Mouse (Mus musculus) midbrain, embryonic 16.5 days (tissue): ENCODE results near the gene Esm1. TPM values are rescaled to one million over a fixed set of nuclear protein-coding genes. Genes with fewer than 3 reads are reported as not detected.

ENCODE experiments used
- ATAC-seq: fragments of 200-750 bp; cut with Nextera tagmentation; 2 replicates; pipeline ENCODE4 v1.8.0; 2017; ENCODE audit warnings: moderate TSS enrichment
- H3K27ac ChIP-seq: fragments of 300-500 bp; sonication (generic); 2 replicates; pipeline ENCODE4 v1.5.1; 2014; ENCODE audit warnings: mild to moderate bottlenecking, low read length, mixed read lengths
- H3K27me3 ChIP-seq: fragments of 300-500 bp; sonication (generic); 2 replicates; pipeline ENCODE4 v1.6.1; 2014; ENCODE audit warnings: low read depth, low read length, mixed read lengths; ENCODE audit not compliant: control insufficient read depth, insufficient read depth
- H3K36me3 ChIP-seq: fragments of 300-500 bp; sonication (generic); 2 replicates; pipeline ENCODE4 v1.6.1; 2014; ENCODE audit warnings: mild to moderate bottlenecking, low read length, moderate library complexity, mixed read lengths; ENCODE audit not compliant: control insufficient read depth, insufficient read depth
- H3K4me1 ChIP-seq: fragments of 300-500 bp; sonication (generic); 2 replicates; pipeline ENCODE4 v1.6.1; 2014; ENCODE audit warnings: mild to moderate bottlenecking, low read length, mixed read lengths; ENCODE audit not compliant: control insufficient read depth, insufficient read depth
- H3K4me2 ChIP-seq: fragments of 300-500 bp; sonication (generic); 2 replicates; pipeline ENCODE4 v1.6.1; 2014; ENCODE audit warnings: mild to moderate bottlenecking, low read length, mixed read lengths
- H3K4me3 ChIP-seq: fragments of 300-500 bp; sonication (generic); 2 replicates; pipeline ENCODE4 v1.5.1; 2014; ENCODE audit warnings: low read depth, mild to moderate bottlenecking, low read length, moderate library complexity, mixed read lengths
- H3K9ac ChIP-seq: fragments of 300-500 bp; sonication (generic); 2 replicates; pipeline ENCODE4 v1.6.1; 2014; ENCODE audit warnings: low read depth, low read length, mixed read lengths
- H3K9me3 ChIP-seq: fragments of 300-500 bp; sonication (generic); replicated peaks from 2 replicates; pipeline ENCODE4 v1.6.1; 2014; ENCODE audit warnings: mild to moderate bottlenecking, low read length, mixed read lengths; ENCODE audit not compliant: control insufficient read depth, poor library complexity, severe bottlenecking
- WGBS: fragments of 180-500 bp; shearing (Covaris S2); extraction: QIAGEN DNeasy Blood & Tissue Kit; methylation state at CpG from one replicate; pipeline ENCODE4 v1.1.7; 2014; 5-methylcytosine and 5-hydroxymethylcytosine counted together
- polyA plus RNA-seq: library from polyadenylated mRNA; unstranded; fragments of >200 nt; fragmentation: Nextera tagmentation; extraction: Ambion mirVana; gene quantifications from 2 replicates; pipeline ENCODE4 v1.2.1, GENCODE M21; 2015

The Esm1 gene
- polyA plus RNA-seq, 1 experiment from 2014 or later, result 2.1 TPM

DNA sequence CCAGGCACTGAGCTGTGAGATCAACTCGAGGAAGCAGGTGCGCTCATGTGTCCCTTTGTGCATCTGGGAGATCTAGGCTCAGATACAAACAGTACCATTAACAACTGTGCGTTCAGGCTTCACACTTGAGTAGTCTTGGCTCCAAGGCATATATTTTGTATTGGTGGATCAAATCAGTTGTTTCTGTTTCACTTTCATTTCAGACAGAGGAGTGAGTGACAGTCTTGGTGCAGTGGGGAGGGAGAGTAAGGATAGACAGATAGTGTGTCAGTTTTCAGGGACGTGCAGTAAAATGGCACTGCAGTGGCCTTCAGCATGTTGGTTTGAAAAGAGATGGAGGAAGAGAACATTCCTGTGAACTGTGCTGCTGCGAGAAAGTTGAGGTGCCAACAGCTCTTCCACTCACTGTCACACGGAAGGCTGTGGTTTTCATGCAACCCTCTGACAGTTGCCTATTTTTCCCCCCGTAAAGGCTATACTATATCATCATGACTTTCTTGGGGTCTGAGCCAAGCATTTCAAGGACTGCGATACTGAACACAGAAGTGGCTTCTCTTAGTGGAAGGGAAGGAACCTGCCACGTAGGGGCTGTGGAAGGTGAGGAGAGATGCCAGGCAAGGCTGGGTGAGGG is 11.5 kb upstream of the Esm1 start:
- 71% methylated on average over 9 of the region's 9 CpGs for WGBS
- no peak for ATAC-seq
- H3K4me1 ChIP-seq, result no peaks in the 10 kb centered on the region

GRCm38 (mm10) chr13:113199331-113199730 is 10.1 kb upstream of the Esm1 start:
- WGBS, result 69% methylated on average over 3 of the region's 3 CpGs
- Histone ChIP-seq H3K9ac (no peak overlapping the region), H3K36me3 (no peaks in the 10 kb centered on the region), H3K4me2 (no peak overlapping the region), H3K4me3 (no peak overlapping the region), H3K27me3 (no peaks in the 10 kb centered on the region), H3K4me1 (no peaks in the 10 kb centered on the region), H3K27ac (no peak overlapping the region), H3K9me3 (no peaks in the 10 kb centered on the region)
- no peak for ATAC-seq

More for the DNA sequence above, 11.5 kb upstream of the Esm1 start:
- Histone ChIP-seq H3K36me3 (no peaks in the 10 kb centered on the region), H3K27me3 (no peaks in the 10 kb centered on the region), H3K9ac (no peak overlapping the region), H3K4me2 (no peak overlapping the region), H3K27ac (no peak overlapping the region), H3K4me3 (no peak overlapping the region), H3K9me3 (no peaks in the 10 kb centered on the region)

- ATAC-seq, result no peak
- Histone ChIP-seq H3K9ac (no peak overlapping the region), H3K27me3 (no peaks in the 10 kb centered on the region), H3K4me1 (no peaks in the 10 kb centered on the region), H3K27ac (no peak overlapping the region), H3K4me3 (no peak overlapping the region), H3K9me3 (no peaks in the 10 kb centered on the region), H3K36me3 (no peaks in the 10 kb centered on the region), H3K4me2 (no peak overlapping the region)
- WGBS, result 68% methylated on average over 8 of the region's 8 CpGs
Measured at GRCm38 (mm10) chr13:113200726-113201125, 8.7 kb upstream of the Esm1 start.

DNA sequence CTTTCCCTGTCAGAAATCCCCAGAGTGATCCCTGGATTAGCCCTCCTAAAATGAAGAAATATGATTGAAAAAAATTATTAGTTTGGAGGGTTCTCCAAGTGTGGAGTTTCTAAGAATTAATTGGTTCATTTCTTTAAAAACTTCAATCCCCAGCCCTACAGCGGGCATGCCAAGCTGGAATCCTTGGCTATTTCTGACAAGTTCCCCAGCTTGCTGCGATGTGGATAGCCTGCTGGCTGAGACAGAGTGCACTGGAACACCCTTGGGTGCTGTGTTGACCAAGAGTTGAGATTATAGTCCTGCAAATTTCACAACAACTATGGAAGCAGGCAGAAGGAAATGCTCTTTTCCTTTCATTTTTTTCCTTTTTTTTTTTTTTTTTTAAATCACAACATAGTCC is 7.8 kb upstream of the Esm1 start:
- no peaks in the 10 kb centered on the region for H3K36me3 ChIP-seq
- H3K27me3 ChIP-seq, result no peaks in the 10 kb centered on the region
- no peak overlapping the region for H3K4me2 ChIP-seq
- no peaks in the 10 kb centered on the region for H3K4me1 ChIP-seq
- WGBS, result 94% methylated on average over 2 of the region's 2 CpGs
- no peak overlapping the region for H3K27ac ChIP-seq
- ATAC-seq, result no peak
- H3K9me3 ChIP-seq, result no peaks in the 10 kb centered on the region
- H3K9ac ChIP-seq, result no peak overlapping the region
- H3K4me3 ChIP-seq, result no peak overlapping the region

- H3K27me3 ChIP-seq, result no peaks in the 10 kb centered on the region
- 83% methylated on average over 4 of the region's 4 CpGs for WGBS
- H3K27ac ChIP-seq, result no peak overlapping the region
- H3K9ac ChIP-seq, result no peak overlapping the region
- ATAC-seq, result no peak
- no peaks in the 10 kb centered on the region for H3K9me3 ChIP-seq
- H3K4me1 ChIP-seq, result no peaks in the 10 kb centered on the region
- H3K4me3 ChIP-seq, result no peak overlapping the region
- H3K36me3 ChIP-seq, result no peaks in the 10 kb centered on the region
- no peak overlapping the region for H3K4me2 ChIP-seq
Measured at GRCm38 (mm10) chr13:113202184-113202583, 7.3 kb upstream of the Esm1 start.

DNA sequence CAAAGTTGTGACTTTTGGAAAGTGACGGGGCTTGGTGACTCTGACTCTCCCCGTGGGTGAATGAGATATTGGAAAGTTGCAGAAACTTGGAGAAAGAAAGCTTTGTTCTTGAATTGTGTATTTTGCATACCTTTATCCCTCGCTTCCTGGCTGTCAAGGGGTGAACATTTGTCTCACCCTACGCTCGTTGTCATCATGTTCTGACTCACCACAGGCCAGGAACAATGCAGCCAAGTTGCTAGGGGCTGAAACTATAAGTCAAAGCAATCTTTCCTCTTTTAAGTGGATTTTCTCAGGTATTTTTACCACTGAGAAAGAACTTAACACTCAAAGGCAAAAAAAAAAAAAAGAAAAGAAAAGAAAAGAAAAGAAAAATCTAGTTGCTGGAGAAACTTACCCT is 6.3 kb upstream of the Esm1 start:
- Histone ChIP-seq H3K36me3 (no peaks in the 10 kb centered on the region), H3K4me2 (no peak overlapping the region), H3K4me3 (no peak overlapping the region), H3K4me1 (no peaks in the 10 kb centered on the region), H3K9me3 (no peaks in the 10 kb centered on the region), H3K27ac (no peak overlapping the region), H3K9ac (no peak overlapping the region), H3K27me3 (no peaks in the 10 kb centered on the region)
- no peak for ATAC-seq
- 75% methylated on average over 5 of the region's 5 CpGs for WGBS

- 92% methylated on average over 5 of the region's 5 CpGs for WGBS
- no peaks in the 10 kb centered on the region for H3K9me3 ChIP-seq
- no peaks in the 10 kb centered on the region for H3K27me3 ChIP-seq
- H3K36me3 ChIP-seq, result no peaks in the 10 kb centered on the region
- no peak overlapping the region for H3K9ac ChIP-seq
- H3K4me3 ChIP-seq, result no peak overlapping the region
- no peak overlapping the region for H3K4me2 ChIP-seq
- H3K4me1 ChIP-seq, result no peaks in the 10 kb centered on the region
- H3K27ac ChIP-seq, result no peak overlapping the region
- ATAC-seq, result no peak
Measured at GRCm38 (mm10) chr13:113205346-113205745, 4.1 kb upstream of the Esm1 start.

- Histone ChIP-seq H3K9ac (no peak overlapping the region), H3K27ac (no peak overlapping the region), H3K36me3 (no peaks in the 10 kb centered on the region), H3K9me3 (no peaks in the 10 kb centered on the region), H3K27me3 (no peaks in the 10 kb centered on the region), H3K4me2 (0 out of 2 replicates have a peak overlapping the region, but pooled peaks have one; percentile 9), H3K4me1 (no peaks in the 10 kb centered on the region), H3K4me3 (no peak overlapping the region)
- no peak for ATAC-seq
- 66% methylated on average over 15 of the region's 15 CpGs for WGBS
Measured at GRCm38 (mm10) chr13:113211345-113211744, 1.9 kb downstream of the Esm1 start.

- H3K36me3 ChIP-seq, result no peaks in the 10 kb centered on the region
- H3K9ac ChIP-seq, result no peak overlapping the region
- no peaks in the 10 kb centered on the region for H3K27me3 ChIP-seq
- no peak overlapping the region for H3K4me2 ChIP-seq
- 69% methylated on average over 3 of the region's 3 CpGs for WGBS
- H3K4me3 ChIP-seq, result no peak overlapping the region
- no peaks in the 10 kb centered on the region for H3K4me1 ChIP-seq
- no peak for ATAC-seq
- H3K9me3 ChIP-seq, result no peaks in the 10 kb centered on the region
- no peak overlapping the region for H3K27ac ChIP-seq
Measured at GRCm38 (mm10) chr13:113212401-113212800, 2.9 kb downstream of the Esm1 start.
